Comparison of ENCODE assay signal across 12 mouse cellular contexts in genomic region chr15:36943492-36944112, GRCm38 (mm10).
DNase-seq lines count a peak whose midpoint lies in the region; ATAC-seq lines count a peak whose summit lies in the region.
"Had no signal": no experiment of that assay in that cellular context is flagged by ENCODE, and none has a peak within 500 bp of the region (broad histone marks: within the 10 kb centered on the region; RNA-seq: fewer than 3 reads in every experiment).

No protein-coding gene starts in this region.

- no peaks in the 10 kb centered on the region for H3K9me3 ChIP-seq in heart, embryonic 16.5 days (replicated peaks; ENCODE audit: control insufficient read depth, low read length)
- no peaks in the 10 kb centered on the region for H3K9me3 ChIP-seq in heart, embryonic 11.5 days (replicated peaks; ENCODE audit: control insufficient read depth, low read length)
- no peaks in the 10 kb centered on the region for H3K9me3 ChIP-seq in forebrain, embryonic 11.5 days (ENCODE audit: control insufficient read depth, low read length)
- H3K9me3 ChIP-seq in limb, embryonic 11.5 days (ENCODE audit: control insufficient read depth, low read length) = no peaks in the 10 kb centered on the region

- H3K4me1 ChIP-seq in heart, embryonic 16.5 days (ENCODE audit: control insufficient read depth, insufficient read depth, low read length) = peaks cover 5% of the 10 kb centered on the region; the same call in 1 of the 2 replicates
- peaks cover under 1% of the 10 kb centered on the region; the same call in 1 of the 2 replicates for H3K4me1 ChIP-seq in heart, embryonic 11.5 days (ENCODE audit: control insufficient read depth, insufficient read depth, low read length)
- H3K4me1 ChIP-seq in forebrain, embryonic 11.5 days (replicated peaks; ENCODE audit: control insufficient read depth, insufficient read depth, low read length) = peaks cover 10% of the 10 kb centered on the region; the same call in 1 of the 2 replicates
- H3K4me1 ChIP-seq in limb, embryonic 11.5 days (ENCODE audit: control insufficient read depth, insufficient read depth, low read length) = peaks cover 4% of the 10 kb centered on the region; the same call in 1 of the 2 replicates

- DNase-seq in forebrain, embryonic 11.5 days (ENCODE audit: low spot score) = peak; percentile 68
- DNase-seq in limb, embryonic 11.5 days (ENCODE audit: low spot score) = peak; percentile 39
- peak; percentile 40 to 57 for DNase-seq in right cerebral cortex, adult 2 months (ENCODE audit: low spot score in 2 of 2)
- no peak for DNase-seq in kidney, postnatal 25 days
- no peak for DNase-seq in ovary, adult 18-20 months (ENCODE audit: low spot score)
- DNase-seq in adipocyte (ENCODE audit: low spot score) = no peak
- DNase-seq: adrenal gland, postnatal 14 days; lung, postnatal 36 days had no signal

- H3K4me3 ChIP-seq in heart, embryonic 16.5 days (ENCODE audit: low read length) = no peak overlapping the region
- H3K4me3 ChIP-seq in heart, embryonic 11.5 days (ENCODE audit: low read depth, low read length) = no peak overlapping the region
- H3K4me3 ChIP-seq in forebrain, embryonic 11.5 days (ENCODE audit: low read depth, low read length) = no peak overlapping the region
- no peak overlapping the region for H3K4me3 ChIP-seq in limb, embryonic 11.5 days (ENCODE audit: low read depth, low read length)

- no peak for ATAC-seq in heart, embryonic 16.5 days (replicated peaks; ENCODE audit: extremely low read depth, insufficient read depth, low FRiP score)
- no peak for ATAC-seq in heart, embryonic 11.5 days (replicated peaks; ENCODE audit: insufficient number of reproducible peaks, low FRiP score, low TSS enrichment)
- ATAC-seq in forebrain, embryonic 11.5 days (replicated peaks; ENCODE audit: low FRiP score) = no peak
- no peak for ATAC-seq in limb, embryonic 11.5 days (ENCODE audit: insufficient number of reproducible peaks, low FRiP score, low TSS enrichment, low read depth)

- no peak overlapping the region for H3K27ac ChIP-seq in heart, embryonic 16.5 days (ENCODE audit: low read length)
- H3K27ac ChIP-seq in heart, embryonic 11.5 days (ENCODE audit: low read depth, low read length) = no peak overlapping the region
- peak overlapping the region; percentile 65 for H3K27ac ChIP-seq in forebrain, embryonic 11.5 days (ENCODE audit: low read depth, low read length)
- H3K27ac ChIP-seq in limb, embryonic 11.5 days (replicated peaks; ENCODE audit: low read depth, low read length) = no peak overlapping the region
- H3K27ac ChIP-seq: kidney, postnatal 0 days had no signal

- H3K36me3 ChIP-seq in heart, embryonic 16.5 days (ENCODE audit: control insufficient read depth, insufficient read depth) = no peaks in the 10 kb centered on the region
- H3K36me3 ChIP-seq in heart, embryonic 11.5 days (ENCODE audit: control insufficient read depth, insufficient read depth, low read length) = no peaks in the 10 kb centered on the region
- no peaks in the 10 kb centered on the region for H3K36me3 ChIP-seq in forebrain, embryonic 11.5 days (ENCODE audit: control insufficient read depth, insufficient read depth, low read length)
- no peaks in the 10 kb centered on the region for H3K36me3 ChIP-seq in limb, embryonic 11.5 days (ENCODE audit: control insufficient read depth, insufficient read depth, low read length)

- WGBS in heart, embryonic 16.5 days = 64% methylated on average over 12 of the region's 12 CpGs
- 49% methylated on average over 12 of the region's 12 CpGs for WGBS in heart, embryonic 11.5 days (ENCODE audit: insufficient replicate concordance)
- WGBS in forebrain, embryonic 11.5 days = 32% methylated on average over 12 of the region's 12 CpGs
- 32% methylated on average over 12 of the region's 12 CpGs for WGBS in limb, embryonic 11.5 days

- H3K9ac ChIP-seq in heart, embryonic 16.5 days (ENCODE audit: low read length) = 0 out of 2 replicates have a peak overlapping the region, but pooled peaks have one; percentile 5
- H3K9ac ChIP-seq in heart, embryonic 11.5 days (ENCODE audit: low read depth, low read length) = no peak overlapping the region
- H3K9ac ChIP-seq in forebrain, embryonic 11.5 days (ENCODE audit: low read length) = peak overlapping the region; percentile 28
- no peak overlapping the region for H3K9ac ChIP-seq in limb, embryonic 11.5 days (ENCODE audit: low read length)

- no peak overlapping the region for H3K4me2 ChIP-seq in heart, embryonic 16.5 days (ENCODE audit: low read depth, low read length)
- no peak overlapping the region for H3K4me2 ChIP-seq in heart, embryonic 11.5 days
- H3K4me2 ChIP-seq in forebrain, embryonic 11.5 days (ENCODE audit: low read depth, low read length, severe bottlenecking) = no peak overlapping the region
- no peak overlapping the region for H3K4me2 ChIP-seq in limb, embryonic 11.5 days (ENCODE audit: low read depth, severe bottlenecking)

- H3K27me3 ChIP-seq in heart, embryonic 16.5 days (ENCODE audit: control insufficient read depth, insufficient read depth, low read length) = no peaks in the 10 kb centered on the region
- H3K27me3 ChIP-seq in heart, embryonic 11.5 days (ENCODE audit: control insufficient read depth, insufficient read depth, low read length) = no peaks in the 10 kb centered on the region
- no peaks in the 10 kb centered on the region for H3K27me3 ChIP-seq in forebrain, embryonic 11.5 days (ENCODE audit: control insufficient read depth, insufficient read depth, low read length)
- no peaks in the 10 kb centered on the region for H3K27me3 ChIP-seq in limb, embryonic 11.5 days (ENCODE audit: control insufficient read depth, insufficient read depth, low read length)
- H3K27me3 ChIP-seq: CH12.LX had no signal

Comparison
In these comparisons a context has a peak if more than half of its experiments do, and no peak if none do; other contexts are left out.
1. H3K9ac ChIP-seq: peak in heart, embryonic 16.5 days (single experiment) and forebrain, embryonic 11.5 days (single experiment); none in heart, embryonic 11.5 days (single experiment) and limb, embryonic 11.5 days (single experiment).
2. DNase-seq: peak in forebrain, embryonic 11.5 days (single experiment), limb, embryonic 11.5 days (single experiment) and right cerebral cortex, adult 2 months (2 of 2); none in kidney, postnatal 25 days (0 of 2), ovary, adult 18-20 months (single experiment) and adipocyte (single experiment).